Mouse (Mus musculus) kidney, postnatal 36 days (tissue): ENCODE data around the gene Chchd5.

Experiments
- DNase-seq, 2 experiments: peaks; one replicate each; pipeline ENCODE4 v3.0.0; 2021 to 2022; ENCODE audit warnings: mixed read lengths in 2 of 2

The Chchd5 gene

DNA sequence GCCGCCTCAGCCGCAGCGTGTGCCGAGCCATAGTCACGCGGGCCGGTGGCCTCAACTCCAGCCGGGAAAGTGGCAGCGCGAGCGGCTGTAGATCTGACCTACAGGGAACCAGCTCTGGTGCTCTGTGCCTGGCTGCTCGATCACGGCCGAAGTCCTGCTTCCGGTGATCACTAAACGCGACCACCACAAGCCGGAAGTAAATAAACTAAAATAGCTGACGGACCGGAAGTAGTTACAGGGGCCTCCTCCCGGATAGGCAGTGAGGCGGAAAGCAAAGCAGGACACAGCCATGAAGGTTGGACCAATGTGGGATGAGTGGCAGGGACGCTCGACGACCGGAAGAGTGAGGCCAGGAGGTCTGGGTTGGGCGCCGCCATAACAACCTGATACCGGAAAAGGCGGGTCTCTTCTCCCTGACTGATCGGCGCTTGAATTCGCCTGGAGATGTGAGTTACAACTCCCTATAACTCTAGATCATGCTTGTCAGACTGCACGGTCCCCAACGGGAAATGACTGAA lies at the start of gene Chchd5:
Gene Chchd5, plus strand, starts transcription at position 289 of the 518 bp plus-strand sequence.
- DNase-seq = peak; percentile 92 to 98

DNA sequence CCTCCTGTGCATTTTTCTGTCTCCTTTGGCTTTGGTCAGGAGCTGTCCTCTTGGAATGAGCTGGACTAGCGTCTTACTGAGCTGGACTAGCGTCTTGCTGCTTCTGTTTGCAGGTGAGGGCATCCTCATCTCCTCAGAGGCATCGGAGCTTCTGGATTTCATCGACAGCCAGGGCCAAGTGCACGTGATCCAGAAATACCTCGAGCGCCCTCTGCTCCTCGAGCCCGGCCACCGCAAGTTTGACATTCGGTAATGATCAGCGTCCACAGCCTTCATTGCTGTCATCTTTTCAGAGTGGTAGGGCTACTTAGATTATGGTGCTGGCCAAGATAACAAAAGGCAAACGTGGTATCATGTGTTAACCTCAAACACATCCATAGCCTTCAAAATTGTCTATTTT lies 48.4 kb upstream of the Chchd5 start:
- peak in 1 of 2 experiments; percentile 24 for DNase-seq

DNA sequence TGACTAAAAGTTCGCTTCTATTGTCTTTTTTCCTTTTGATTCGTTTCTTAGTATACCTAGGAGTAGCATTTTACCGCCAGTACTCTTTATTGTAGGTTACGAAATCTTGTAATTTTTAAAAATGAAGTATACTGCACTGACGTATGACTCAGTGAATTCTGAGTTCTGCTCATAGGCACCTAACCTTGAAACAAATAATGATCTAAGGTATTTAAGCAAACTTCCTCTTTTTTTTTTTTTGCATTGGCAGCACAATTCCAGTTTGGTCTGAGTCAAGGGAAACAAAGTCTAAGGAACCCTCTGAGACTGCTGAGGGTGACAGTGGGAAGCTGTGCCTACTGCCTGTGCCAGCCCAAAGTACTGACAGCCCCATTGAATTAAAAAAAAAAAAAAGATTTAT lies 46.0 kb upstream of the Chchd5 start:
- DNase-seq = no peak

DNA sequence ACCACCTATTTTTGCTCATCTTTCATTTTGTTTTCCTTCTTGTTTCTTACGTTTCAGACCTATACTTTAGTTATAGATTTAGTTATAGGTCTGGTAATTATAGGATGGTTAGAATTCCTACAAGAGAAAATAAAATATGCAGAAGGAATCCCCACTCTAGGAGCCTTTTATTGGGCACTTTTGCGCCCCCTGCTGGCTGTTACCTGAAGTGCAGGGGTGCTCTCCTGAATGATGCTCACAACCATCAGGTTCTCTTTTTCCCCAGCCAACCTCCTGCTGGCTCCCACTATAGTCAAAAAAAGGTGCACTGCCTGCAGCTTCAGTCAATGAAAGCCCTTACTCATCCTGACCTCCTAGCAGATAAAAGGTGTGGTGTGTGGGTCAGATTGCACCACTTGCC lies 44.5 kb upstream of the Chchd5 start:
- peak in 1 of 2 experiments; percentile 58 for DNase-seq

DNA sequence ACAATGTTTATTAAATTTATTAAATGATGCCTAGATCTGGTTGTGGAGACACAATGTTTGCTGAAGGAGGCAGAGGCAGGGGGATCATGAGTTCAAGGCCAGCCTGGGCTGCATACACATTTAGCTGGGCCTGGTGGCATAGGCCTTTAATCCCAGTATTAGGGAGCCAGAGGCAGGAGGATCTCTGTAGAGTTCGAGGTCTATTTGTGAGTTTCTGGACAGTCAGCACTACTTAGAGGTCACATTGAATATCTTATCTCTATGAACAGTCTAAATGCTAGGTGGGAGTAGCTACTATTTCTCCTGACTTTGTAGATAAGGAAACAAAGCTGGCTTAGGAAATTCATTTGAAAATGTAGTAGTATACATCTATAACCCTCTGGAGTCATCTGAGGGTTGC lies 42.0 kb upstream of the Chchd5 start:
- DNase-seq = no peak

DNA sequence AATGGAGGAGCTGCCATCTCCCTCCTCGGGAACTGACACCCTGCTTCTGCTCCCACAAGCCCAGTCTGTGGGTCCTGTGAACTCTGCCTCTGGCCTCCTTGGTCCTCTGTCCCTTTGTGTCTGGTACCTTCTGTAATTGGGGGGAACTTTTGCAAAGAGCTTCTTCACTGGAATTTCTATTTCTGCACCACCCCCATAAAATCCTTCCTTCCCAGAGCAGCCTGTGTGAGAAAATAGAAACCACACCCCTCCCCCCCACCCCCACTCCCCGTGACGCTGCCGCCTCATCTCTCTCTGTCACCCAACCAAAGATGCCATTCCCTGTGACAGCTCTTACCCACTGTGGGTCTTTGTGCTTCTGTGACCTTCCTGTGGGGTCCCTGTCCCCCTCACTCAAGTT lies 39.1 kb upstream of the Chchd5 start:
- no peak for DNase-seq

DNA sequence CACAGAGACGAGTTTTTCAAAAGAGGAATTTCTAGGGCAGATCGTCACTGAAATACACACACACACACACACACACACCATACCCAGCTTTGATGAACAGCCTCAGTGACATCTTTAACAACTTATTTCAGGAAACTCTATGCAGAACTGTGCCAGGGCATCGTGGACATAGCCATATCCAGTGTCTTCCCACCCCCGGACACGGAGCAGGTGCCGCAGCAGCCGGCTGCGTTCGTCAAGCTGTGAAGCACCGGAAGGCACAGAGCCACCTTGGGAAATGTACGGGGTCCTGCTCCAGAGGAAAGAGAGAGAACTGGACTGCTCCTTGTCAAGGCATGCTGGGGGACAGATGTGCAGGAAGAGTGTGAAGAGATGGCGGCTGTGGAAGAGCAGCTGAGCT lies 36.7 kb upstream of the Chchd5 start:
- DNase-seq = no peak

DNA sequence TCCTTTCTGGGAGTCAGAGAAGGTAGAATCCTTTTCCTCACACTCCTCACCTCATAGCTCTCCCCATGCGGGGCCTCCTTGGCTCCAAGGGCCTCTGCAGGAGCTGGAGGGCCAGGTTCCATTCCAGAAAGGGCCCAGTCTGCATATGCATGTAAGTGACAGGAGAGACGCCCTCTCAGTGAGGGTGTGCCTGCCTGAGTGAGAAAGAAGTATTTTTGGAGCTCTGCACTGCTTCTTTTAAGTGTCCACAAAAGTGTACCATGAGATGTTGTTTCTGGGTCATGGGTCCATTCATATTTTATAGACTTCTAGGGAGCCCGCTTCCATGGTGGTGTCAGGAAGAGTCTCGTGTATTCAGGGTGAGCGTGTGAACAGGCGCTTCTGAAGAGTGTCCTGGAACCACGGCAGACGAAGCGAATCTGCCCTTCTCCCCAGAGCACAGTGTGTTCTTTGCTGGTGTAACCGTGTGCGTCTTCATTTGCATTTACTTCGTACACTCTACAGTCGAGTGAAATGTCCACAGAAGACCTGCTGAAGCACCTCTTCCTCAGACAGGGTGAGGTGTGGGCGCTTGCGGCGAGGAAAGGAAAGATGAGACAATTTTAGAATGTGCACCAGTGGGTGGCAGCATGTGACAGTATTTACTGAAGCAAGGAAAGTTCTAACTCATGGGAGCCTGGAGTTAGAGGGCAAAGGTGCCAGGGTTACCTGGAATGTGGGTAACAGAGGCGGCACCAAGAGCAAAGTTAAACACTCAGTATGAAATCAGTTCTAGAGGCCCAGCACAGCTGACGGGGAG lies 35.4 kb upstream of the Chchd5 start:
- DNase-seq = peak; percentile 68 to 76

DNA sequence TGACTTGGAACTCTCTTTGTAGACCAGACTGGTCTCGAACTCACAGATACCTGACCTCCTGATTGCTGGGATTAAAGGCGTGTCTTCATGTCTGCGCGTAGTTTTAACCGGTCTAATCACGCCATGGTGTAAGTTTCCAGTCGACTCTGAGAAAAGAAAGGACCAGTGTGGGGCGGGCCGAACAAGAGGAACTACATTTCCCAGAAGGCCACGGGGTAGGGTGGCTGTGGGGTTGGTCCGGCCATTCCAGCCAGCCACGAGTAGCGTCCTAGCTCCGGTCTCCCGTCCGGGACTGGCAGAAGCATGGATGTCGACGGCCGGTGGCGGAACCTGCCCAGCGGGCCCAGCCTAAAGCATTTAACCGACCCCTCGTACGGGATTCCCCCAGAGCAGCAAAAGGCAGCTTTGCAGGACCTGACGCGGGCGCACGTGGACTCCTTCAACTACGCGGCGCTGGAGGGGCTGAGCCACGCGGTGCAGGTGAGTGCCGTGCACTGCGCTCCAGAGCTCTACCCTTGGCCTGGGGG lies 28.7 kb upstream of the Chchd5 start, which contains the start of gene Polr1b:
Gene Polr1b, plus strand, starts transcription at position 212 of the 527 bp plus-strand sequence.
- DNase-seq = peak; percentile 94 to 96

DNA sequence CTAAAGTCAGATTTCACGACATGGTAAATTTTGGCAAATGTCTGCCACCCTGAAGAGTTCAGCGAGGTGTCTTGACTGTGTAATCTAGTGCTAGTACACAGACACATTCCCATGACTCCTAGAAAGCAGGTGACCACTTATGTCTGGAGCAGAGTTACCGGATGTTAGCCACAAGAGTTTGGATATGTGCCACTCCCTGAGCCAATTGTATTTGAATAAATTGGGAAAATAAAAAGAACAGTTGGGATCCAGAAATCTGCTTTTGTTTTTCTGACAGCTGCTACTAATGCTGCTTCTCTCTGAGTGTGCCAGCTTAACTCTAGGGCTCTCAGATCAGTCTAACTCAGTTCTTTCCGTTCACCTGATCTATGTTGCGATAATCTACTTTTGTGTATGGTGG lies 16.6 kb upstream of the Chchd5 start:
- no peak for DNase-seq

DNA sequence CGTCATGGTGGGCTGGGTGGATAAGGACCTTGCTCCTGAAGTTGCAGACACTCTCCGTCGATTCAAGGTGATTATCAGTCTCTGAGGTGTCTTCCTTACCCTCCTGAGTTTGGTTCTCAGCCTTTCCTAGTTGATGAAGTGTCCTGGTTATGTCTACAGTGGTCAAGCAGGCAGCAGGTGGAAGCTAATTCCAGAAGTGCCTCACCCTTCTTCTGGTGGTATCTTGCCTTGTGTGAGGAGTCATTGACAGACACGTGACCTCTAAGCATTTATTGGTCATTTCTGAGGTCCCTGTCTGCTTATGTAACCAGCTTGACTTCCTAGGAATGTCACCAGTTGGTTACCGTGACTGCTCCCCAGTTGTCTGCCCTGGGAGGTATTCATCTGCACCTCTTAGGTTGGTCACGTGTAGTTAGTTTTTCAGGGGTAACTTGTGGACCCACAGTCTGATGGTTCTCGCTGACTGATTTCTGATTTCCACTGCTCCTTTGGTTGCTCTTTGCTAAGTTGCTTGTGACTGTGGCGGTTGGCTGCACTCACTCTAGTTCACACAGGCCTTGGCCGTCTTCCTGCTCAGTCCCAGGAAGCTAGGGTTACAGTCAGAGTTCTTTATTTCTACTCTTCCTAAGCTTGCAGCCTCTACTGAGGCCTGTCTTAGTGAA lies 13.7 kb upstream of the Chchd5 start:
- peak; percentile 55 to 57 for DNase-seq

DNA sequence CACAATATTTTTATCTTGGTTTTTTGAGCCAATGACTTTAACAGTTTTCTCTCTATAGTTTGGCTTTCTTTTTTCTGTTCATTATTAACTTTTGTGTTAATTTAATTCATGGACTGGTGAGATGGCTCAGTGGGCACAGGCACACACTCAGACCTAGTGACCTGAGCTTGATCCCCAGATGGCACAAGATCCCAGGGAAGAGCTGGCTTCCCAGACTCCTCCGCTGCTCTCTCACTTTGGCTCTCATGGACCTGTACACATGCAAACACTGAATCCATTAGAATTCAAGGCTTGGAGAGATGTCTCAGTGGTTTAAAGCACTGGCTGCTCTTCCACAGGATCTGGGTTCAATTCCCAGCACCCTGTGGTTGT lies 13.1 kb upstream of the Chchd5 start:
- peak; percentile 48 to 71 for DNase-seq

DNA sequence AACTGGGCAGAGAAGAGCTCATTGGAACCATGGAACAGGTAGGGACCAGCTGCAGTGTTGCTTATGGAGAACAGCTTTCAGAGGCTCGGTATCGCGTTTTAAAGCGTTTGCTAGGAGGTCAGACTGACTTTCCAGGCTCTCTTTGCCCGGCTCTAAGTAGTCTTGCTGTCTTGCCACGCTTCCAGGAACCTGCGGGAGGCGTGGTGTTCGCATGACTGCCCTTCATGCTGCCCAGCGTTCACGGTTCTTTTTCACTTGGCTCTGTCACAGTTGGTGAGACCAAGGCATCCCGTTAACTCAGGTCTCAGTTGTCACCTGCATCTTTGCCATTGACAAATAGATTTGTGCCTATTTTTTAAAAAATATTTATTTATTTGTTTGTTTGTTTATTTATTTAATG lies 11.4 kb upstream of the Chchd5 start:
- peak in 1 of 2 experiments; percentile 51 for DNase-seq

DNA sequence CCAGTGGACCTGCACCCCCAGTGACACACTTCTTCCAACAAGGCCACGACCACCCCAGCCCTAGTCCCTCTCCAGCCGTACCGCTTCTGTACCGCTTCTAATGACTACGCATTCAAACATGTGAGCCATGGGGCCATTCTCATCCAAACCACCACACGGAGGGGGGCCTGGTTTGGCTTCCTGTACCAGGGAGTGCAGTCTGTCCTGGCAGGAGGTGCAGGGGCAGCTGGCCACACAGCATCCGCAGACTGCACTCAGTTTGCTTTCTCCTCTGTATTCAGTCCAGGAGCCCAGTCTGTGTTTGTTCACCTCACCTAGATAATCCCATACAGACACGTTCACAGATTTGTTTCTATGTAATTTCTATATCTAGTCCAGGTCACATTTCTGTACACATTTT lies 7.5 kb upstream of the Chchd5 start:
- no peak for DNase-seq

DNA sequence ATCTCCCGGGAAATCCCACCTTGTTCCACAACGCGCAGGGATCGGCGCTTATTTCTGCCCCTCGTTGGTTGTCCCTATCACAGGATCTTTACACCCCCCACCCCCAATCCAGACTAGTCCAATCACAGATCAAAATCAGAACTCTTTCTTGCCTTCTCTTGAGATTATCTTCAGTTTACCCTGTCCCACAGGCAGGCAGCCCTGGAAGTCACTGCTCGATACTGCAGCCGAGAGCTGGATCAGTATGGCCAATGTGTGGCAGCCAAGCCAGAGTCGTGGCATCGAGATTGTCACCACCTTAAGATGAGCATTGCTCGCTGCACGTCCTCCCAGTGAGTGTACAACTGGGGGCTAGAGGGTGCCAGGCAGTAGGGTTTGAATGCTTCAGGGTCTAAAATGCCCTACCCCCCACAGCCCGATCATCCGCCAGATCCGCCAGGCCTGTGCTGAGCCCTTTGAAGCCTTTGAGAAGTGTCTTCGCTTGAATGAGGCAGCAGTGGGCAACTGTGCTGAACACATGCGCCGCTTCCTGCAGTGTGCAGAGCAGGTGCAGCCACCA lies 566 bp downstream of the Chchd5 start:
- DNase-seq = peak; percentile 4 to 42

DNA sequence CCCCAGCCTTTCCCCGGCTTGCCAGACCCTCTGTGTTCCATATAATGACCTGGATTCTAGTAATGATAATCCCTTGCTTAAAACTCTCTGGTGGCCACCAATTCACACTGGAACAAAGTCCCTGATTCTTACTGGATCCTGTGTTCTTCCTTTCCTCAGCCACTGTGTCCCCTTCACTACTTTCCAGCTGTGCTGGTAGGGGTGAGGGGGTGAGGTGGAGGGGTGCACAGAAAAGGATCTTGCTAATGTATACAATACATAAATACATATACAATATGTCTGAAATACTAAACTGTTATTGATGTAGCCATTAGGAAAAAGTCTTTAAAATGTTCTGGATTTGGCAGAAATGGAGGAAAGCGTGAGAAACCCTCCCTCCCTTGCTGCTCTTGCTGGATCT lies 1.3 kb downstream of the Chchd5 start:
- DNase-seq = no peak

DNA sequence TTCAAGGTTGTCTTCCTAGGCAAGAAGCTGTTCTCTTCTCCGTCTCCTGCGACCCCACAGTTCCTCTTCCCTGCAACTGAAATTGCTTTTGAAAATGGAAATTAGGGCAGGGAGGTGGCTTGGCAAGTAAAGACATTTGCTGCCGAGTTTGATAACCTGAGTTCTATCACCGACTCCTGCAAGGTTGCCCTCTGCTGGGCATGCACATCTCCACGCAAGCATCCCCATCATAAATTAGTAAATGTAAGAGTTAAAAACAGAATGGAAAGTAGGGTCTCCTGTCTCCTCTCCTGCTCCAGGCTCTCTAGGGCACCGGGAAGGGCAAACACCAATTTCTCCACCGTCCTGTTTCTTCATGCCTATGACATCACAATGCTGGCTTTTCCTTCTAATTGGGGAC lies 2.7 kb downstream of the Chchd5 start:
- peak in 1 of 2 experiments; percentile 28 for DNase-seq

DNA sequence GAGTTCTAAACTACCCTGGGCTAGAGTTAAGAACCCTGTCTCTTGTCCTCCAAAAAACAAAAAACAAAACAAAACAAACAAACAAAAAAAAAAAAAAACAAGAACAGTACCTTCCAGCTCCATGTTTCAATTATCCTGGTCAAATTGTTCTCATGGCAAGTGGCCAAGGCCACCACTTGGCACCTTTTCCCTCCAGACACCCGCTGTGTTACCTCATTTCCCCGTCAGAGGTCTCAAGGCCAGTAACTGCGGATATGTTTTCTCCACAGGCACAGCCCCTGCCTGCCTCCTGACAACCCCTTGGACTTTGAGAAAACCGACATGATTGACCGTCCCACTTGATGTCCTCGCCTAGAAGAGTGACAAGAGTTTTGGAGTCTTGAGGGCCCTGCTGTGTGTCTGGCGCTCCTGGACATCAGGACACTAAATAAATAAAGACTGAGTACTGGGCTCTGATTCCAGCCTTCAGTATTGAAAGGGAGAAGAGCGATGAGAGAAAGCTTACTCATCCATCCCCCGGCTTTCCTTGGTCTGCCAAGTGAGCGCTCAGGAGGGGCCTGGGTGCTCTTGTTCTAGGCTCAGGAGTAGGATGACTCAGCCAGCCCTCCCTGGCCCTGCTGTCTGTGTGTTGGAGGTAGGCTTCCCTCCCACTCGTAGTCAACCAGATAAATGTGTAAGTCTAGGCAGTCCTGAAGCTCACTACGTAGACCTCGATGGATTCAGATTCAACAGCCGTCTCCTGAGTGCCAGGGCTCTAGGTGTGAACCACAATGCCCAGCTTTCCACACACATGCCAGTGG lies 3.7 kb downstream of the Chchd5 start:
- DNase-seq = peak in 1 of 2 experiments; percentile 19

DNA sequence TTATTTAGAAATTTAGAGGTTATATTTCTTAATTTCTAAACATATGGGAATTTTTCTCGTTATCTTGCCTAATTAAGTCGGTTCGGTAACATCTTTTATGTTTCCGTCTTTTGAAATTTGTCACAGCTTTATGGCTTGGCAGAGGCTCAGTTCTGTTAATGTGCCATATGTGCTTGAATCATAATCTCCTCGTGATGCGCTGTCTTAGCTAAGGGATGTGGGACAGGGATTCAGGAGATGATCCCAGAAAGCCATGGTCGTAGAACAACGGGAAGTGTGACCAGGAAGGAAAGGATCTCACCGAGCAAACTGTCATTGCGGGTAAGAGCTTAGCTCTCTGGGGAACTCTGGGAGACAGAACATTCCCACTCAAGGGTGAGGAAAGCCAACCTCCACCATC lies 10.4 kb downstream of the Chchd5 start:
- DNase-seq = no peak

DNA sequence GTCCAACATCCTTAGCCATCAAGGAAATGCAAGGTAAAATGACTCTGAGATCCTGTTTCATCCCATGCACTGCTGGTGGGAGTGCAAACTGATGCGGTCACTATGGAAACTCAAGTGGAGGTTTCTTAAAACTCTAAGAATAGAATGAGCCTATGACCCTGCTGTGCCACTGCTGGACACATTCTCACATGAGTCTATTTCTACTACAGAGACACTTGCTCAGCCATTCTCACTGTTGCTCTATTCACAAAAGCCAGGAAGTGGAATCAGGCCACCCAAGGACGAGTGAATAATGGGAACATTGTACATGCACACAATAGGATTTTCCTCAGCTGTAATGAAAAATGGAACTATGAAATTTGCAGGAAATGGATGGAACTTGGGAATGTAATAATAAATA lies 19.3 kb downstream of the Chchd5 start:
- no peak for DNase-seq

DNA sequence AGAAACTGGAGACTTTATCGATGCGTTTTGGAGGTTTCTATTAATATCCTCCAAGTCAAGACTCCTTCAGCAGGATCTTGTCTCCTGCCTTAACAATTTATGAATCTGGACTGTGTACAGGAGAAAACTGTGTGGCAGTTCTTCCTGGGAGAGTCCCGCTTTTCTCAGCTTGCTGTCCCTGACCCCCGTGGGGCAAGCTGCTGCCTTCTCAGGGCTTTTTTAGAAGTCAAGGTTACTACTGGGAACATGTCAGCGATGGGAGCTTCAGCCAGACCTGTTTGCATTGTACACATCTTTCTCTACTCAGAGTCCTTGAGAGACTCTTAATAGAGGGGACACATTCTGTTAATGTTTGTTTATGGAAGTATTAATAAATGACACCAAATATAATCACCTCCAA lies 20.9 kb downstream of the Chchd5 start:
- DNase-seq = no peak

DNA sequence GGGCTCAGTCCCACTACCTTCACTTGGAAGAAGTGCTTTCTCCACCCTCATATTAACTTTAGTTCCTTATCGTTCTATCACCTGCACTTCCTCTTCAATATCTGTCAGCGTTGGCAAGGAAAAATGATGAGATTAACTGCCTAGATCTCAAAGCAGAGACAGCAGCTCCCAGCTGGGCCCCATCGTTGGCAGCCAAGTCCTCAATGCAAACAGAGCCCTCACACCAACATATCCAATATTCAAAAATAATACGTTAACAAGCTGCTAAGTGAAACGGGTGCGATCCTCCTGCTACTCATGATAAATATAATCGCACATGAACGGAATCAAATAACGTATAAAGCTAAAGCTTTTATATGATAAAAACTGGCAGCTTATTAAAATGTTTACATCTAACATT lies 21.6 kb downstream of the Chchd5 start:
- no peak for DNase-seq

DNA sequence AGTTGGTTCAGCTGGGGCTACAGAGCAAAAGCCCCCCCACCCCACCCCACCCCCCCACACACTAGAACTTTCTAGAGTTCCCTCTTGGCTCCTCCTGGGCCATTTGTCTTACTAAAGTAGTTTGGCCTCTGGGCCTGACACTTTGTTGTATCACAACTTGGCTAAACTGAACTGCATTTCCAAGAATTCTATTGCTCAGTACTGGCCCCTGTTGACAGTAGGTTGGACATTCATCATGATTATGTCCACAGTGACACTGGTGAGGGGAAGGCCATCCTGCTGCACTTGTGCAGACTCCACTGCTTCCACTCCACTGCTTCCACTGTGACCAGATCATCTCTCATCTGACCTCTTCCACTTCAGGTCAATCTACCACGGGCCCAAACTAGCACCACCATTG lies 23.3 kb downstream of the Chchd5 start:
- DNase-seq = no peak
